Mouse (Mus musculus): ENCODE results near the gene Cblc. TPM values are rescaled to one million over a fixed set of nuclear protein-coding genes. Genes with fewer than 3 reads are reported as not detected.

Cblc gene
- polyA plus RNA-seq, 1 experiment from 2014 or later, result not detected

DNA sequence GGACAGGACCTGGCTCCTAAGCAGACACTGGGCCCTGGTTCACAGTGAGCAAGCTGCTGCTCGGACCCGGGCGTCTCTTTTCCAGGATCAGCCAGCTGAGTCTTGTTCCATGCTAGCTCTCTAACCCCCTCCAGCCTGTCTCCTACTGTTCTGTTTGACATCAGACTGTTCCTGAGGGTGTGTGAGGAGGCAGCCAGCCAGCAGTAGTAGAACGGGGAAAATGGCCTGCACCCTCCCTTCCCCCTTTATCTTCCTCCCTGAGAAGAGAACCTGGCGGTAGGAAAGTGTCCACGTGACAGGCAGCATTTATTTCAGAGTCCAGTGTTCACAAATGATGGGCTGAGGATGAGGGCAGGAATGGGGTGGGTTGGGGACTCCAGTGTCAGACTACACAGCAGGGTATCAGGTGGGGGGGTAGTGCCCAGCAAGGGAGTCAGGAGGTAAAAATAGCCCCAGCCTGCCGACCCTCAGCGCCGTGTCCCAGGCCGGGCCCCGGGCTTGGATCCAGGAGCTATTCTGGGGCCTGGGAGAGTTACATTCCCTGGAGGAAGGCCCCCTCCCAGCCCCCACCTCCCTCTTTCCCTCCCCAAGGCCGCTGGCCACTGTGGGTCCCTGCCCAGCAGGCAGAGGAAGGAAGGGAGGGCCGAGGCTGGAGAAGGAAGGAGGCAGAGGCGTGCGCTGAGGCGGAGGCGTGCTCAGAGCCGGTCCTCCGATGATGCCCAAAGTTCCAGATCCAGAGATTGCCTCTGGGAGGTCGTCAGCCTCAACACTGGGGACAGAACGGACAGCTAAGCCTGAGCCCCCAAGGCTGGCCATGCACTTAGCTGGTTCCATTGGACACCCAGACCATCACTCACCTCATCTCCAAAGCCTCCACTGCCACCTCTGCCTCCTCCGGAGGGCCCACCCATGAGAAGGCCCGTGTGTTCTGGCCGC is 40.5 kb downstream of the Cblc start:
- Histone ChIP-seq H3K36me3 (no peaks in the 10 kb centered on the region), H3K4me1 (replicated peaks) (no peaks in the 10 kb centered on the region), H3K9ac (no peak overlapping the region), H3K9me3 (no peaks in the 10 kb centered on the region), H3K27ac (replicated peaks) (0 out of 2 replicates have a peak overlapping the region, but pooled peaks have one; percentile 28), H3K27me3 (no peaks in the 10 kb centered on the region), H3K4me2 (no peak overlapping the region), H3K4me3 (no peak overlapping the region)
- peak; percentile 36; the same call in 1 of the 2 replicates for ATAC-seq (ENCODE audit: low FRiP score, low read depth)
- WGBS, result 80% methylated on average over 22 of the region's 24 CpGs

DNA sequence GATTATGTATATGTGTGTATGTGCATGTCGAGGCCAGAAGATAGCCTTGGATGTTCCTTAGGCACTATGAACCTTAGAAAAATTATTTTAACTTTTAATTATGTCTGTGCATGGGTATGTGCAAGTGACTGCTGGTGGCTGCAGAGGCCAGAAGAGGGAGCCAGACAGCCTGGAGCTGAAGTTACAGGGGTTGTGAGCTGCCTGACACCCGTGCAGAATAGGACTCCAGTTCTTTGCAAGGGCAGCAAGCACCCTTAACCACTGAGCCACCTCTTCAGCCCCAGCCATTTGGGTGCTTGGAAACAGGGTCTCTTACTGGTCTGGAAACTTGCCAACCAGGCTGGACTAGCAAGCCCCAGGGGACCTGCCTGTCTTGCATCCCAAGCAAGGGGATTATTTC is 41.6 kb downstream of the Cblc start:
- no peaks in the 10 kb centered on the region for H3K27me3 ChIP-seq
- H3K9me3 ChIP-seq, result no peaks in the 10 kb centered on the region
- no peak overlapping the region for H3K4me2 ChIP-seq
- no peak overlapping the region for H3K9ac ChIP-seq
- H3K27ac ChIP-seq (replicated peaks), result no peak overlapping the region
- H3K4me3 ChIP-seq, result no peak overlapping the region
- no peaks in the 10 kb centered on the region for H3K36me3 ChIP-seq
- WGBS, result 90% methylated on average over 2 of the region's 2 CpGs
- ATAC-seq (ENCODE audit: low FRiP score, low read depth), result no peak
- peaks cover 7% of the 10 kb centered on the region for H3K4me1 ChIP-seq (replicated peaks)

DNA sequence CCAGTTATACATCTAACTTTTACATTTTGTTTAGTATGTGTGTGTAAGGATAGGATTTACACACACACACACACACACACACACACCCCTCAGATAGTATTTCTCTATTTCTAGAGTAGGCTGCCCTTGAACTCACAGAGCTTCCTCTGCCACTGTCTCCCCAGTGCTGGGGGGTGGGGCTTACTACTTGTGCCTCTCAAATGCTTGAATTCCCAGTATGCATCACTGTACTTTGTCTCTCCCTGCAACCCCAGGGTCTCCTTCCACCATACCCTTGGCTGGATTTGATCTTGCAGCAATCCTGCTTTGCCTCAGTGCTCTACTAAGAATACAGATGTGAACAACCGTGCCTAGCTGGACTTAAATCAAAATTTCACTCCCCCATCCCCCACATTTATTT is 42.5 kb downstream of the Cblc start:
- Histone ChIP-seq H3K4me1 (replicated peaks) (peaks cover 7% of the 10 kb centered on the region), H3K27ac (replicated peaks) (no peak overlapping the region), H3K4me3 (no peak overlapping the region), H3K27me3 (no peaks in the 10 kb centered on the region), H3K4me2 (no peak overlapping the region), H3K9me3 (no peaks in the 10 kb centered on the region), H3K9ac (no peak overlapping the region), H3K36me3 (no peaks in the 10 kb centered on the region)
- WGBS, result 89% methylated on average over 1 of the region's 1 CpGs
- ATAC-seq (ENCODE audit: low FRiP score, low read depth), result no peak

GRCm38 (mm10) chr7:19753587-19753986 is 43.0 kb downstream of the Cblc start:
- H3K9me3 ChIP-seq, result no peaks in the 10 kb centered on the region
- 77% methylated on average over 7 of the region's 7 CpGs for WGBS

GRCm38 (mm10) chr7:19752652-19753051 is 44.0 kb downstream of the Cblc start:
- peaks cover 18% of the 10 kb centered on the region for H3K4me1 ChIP-seq (replicated peaks)
- 71% methylated on average over 8 of the region's 8 CpGs for WGBS
- ATAC-seq (ENCODE audit: low FRiP score, low read depth), result no peak
- H3K9me3 ChIP-seq, result no peaks in the 10 kb centered on the region
- no peak overlapping the region for H3K4me2 ChIP-seq
- no peaks in the 10 kb centered on the region for H3K36me3 ChIP-seq
- no peak overlapping the region for H3K4me3 ChIP-seq
- no peaks in the 10 kb centered on the region for H3K27me3 ChIP-seq
- H3K27ac ChIP-seq (replicated peaks), result no peak overlapping the region
- H3K9ac ChIP-seq, result no peak overlapping the region

More at GRCm38 (mm10) chr7:19753587-19753986, 43.0 kb downstream of the Cblc start:
- ATAC-seq (ENCODE audit: low FRiP score, low read depth), result no peak
- H3K27ac ChIP-seq (replicated peaks), result no peak overlapping the region
- H3K4me2 ChIP-seq, result no peak overlapping the region
- H3K27me3 ChIP-seq, result no peaks in the 10 kb centered on the region
- H3K4me3 ChIP-seq, result no peak overlapping the region
- H3K9ac ChIP-seq, result no peak overlapping the region
- H3K4me1 ChIP-seq (replicated peaks), result peaks cover 9% of the 10 kb centered on the region
- H3K36me3 ChIP-seq, result no peaks in the 10 kb centered on the region

- no peak for ATAC-seq (ENCODE audit: low FRiP score, low read depth)
- Histone ChIP-seq H3K4me3 (0 out of 2 replicates have a peak overlapping the region, but pooled peaks have one; percentile 82), H3K9me3 (no peaks in the 10 kb centered on the region), H3K9ac (no peak overlapping the region), H3K27ac (replicated peaks) (no peak overlapping the region), H3K27me3 (no peaks in the 10 kb centered on the region), H3K4me2 (peak overlapping the region; percentile 83; the same call in 1 of the 2 replicates), H3K4me1 (replicated peaks) (peaks cover 32% of the 10 kb centered on the region), H3K36me3 (no peaks in the 10 kb centered on the region)
- 63% methylated on average over 4 of the region's 4 CpGs for WGBS
Measured at GRCm38 (mm10) chr7:19751070-19751383, 45.6 kb downstream of the Cblc start.

DNA sequence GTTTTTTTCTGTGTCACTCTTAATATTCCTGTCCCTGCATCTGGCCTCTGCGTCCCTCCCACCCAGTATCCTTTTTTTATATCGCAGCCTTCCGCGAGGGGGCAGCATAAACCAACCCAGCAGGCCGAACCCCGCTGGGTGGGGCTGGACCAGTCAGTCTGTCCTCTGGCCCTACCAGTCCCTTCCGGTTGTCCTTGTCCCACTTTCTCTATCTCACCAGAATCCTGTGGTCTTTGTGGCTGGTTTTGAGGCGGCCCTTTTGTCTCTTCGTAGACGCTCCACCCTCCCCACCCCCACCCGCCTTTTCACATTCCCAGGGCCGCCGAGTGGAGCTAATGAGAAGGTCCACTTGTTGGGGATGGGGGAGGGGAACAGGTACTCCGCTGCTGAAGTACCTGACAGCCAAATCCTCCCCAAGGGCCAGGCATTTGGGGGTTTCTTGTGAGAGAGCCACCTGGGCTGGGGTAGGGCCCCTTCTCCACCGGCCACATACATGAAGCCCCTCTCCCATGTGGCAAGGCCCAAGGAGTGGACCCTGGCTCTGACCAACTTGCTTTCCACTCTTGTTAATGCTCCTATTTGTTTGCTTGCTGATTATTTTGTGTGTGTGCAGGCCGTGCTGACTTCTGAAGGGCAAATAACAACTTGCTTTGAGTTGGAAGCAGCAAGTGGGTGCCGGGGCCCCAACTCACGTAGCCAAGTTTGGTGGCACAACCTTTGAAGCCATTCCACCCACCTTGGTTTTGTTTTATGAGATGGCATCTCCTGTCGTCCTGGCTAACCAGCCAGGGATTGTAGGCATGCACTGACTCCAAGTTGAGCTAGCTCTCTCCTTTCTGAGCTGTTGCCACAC is 46.2 kb downstream of the Cblc start, which contains the start of gene Nectin2:
TSS of gene Nectin2 (minus strand) at position 267 of the 853 bp plus-strand sequence.
- Histone ChIP-seq H3K9me3 (no peaks in the 10 kb centered on the region), H3K36me3 (no peaks in the 10 kb centered on the region), H3K27ac (replicated peaks) (peak within 1 kb of the TSS; percentile 87), H3K4me1 (replicated peaks) (peaks cover 32% of the 10 kb centered on the region), H3K4me3 (peak within 1 kb of the TSS; percentile 82), H3K9ac (peak within 1 kb of the TSS; percentile 88), H3K4me2 (peak within 1 kb of the TSS; percentile 83), H3K27me3 (no peaks in the 10 kb centered on the region)
- ATAC-seq (ENCODE audit: low FRiP score, low read depth), result peak; percentile 68
- WGBS, result 19% methylated on average over 19 of the region's 19 CpGs

DNA sequence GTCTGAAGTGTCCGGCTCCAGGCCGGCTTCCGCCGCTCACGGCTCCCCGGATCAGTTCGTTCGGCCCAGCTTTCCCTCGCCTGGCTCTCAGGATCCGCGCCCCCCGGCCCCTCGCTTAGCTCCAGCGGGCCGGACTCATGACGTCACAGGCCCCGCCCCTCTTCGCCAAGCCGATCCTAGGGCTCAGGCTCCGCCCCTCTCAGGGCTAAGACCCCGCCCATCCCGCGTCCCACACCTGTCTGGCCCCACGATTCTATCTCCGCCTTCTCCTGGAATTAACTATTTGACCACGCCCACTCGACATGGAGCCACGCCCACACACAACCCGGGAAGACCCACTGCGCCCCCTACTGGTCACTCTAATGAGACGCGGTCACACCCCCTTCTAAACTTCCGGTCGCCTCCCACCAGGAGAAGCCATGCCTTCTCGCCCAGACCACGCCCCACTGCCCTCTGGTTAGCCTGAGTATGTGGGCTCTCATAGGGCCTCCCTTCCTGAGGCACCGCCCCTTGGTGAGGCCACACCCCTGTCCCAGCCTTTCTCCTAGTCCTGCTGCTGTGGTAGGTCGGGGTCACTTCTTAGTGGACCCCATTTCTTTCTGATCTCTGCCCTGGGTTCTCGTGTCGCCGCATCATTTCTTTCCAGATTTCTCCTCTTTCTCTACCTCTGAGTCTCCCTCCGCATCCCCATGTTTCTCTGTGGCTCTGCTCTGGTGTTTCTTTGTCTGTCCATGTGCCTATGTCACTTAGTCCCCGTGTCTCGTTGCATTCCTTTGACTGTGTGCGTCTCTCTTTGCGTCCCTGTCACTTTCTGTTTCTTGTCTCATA is 47.0 kb downstream of the Cblc start:
- ATAC-seq (ENCODE audit: low FRiP score, low read depth), result peak; percentile 92
- H3K9ac ChIP-seq, result peak overlapping the region; percentile 88
- no peaks in the 10 kb centered on the region for H3K27me3 ChIP-seq
- peak overlapping the region; percentile 82 for H3K4me3 ChIP-seq
- H3K4me2 ChIP-seq, result peak overlapping the region; percentile 83
- H3K36me3 ChIP-seq, result no peaks in the 10 kb centered on the region
- H3K27ac ChIP-seq (replicated peaks), result peak overlapping the region; percentile 87
- under 1% methylated on average over 37 of the region's 46 CpGs for WGBS
- H3K9me3 ChIP-seq, result no peaks in the 10 kb centered on the region
- H3K4me1 ChIP-seq (replicated peaks), result peaks cover 39% of the 10 kb centered on the region

DNA sequence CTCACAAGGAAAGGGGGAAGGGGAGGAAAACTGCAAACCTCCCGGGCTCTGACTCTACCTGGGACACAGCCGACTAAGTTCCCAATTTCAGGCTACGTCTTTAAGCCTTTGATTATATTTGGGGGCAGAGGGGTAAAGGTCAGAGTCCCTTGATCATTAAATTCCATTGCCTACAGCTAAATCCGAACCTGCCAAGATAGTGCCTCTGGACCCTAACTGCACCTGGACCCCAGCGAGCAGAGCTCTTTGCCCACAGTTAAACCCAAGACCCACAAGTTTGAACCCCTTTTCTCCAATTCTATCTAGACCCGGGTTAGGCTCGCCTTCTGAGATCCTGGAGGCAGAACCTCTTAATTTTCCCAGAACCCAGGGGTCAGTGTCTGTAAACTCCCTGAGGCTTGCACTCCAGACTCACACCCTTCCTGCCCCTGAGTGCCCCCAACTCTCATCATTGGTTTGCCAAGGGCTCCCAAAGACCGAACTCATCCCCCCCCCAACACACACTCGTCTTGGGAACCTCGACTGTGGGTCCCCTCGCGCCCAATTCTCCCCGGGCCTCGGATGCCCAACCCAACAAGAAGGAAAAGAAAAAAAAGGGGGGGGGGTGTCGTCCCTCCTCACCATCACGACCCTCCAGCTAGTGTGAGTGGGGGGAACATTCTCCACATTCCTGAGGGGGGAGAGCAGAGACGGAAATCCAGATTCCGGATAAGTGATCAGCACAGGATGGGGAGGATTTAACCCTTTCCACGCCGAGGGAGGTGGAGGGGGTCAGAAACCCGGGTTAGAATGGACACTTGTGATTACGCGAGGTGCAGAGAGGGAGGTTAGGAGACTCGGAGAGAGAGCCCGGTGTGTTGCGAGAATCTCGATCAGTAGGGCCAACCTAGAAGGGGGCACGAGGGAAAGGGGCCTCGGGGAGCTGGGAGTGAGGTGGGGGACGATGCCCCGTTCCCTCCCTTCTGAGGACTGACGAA is 48.1 kb downstream of the Cblc start:
- no peaks in the 10 kb centered on the region for H3K27me3 ChIP-seq
- peak overlapping the region; percentile 83 for H3K4me2 ChIP-seq
- peak; percentile 36 for ATAC-seq (ENCODE audit: low FRiP score, low read depth)
- peak overlapping the region; percentile 82 for H3K4me3 ChIP-seq
- WGBS, result 1% methylated on average over 32 of the region's 32 CpGs
- peak overlapping the region; percentile 87 for H3K27ac ChIP-seq (replicated peaks)
- H3K36me3 ChIP-seq, result peaks cover under 1% of the 10 kb centered on the region; the same call in 1 of the 2 replicates
- peak overlapping the region; percentile 88 for H3K9ac ChIP-seq
- H3K9me3 ChIP-seq, result no peaks in the 10 kb centered on the region
- peaks cover 40% of the 10 kb centered on the region for H3K4me1 ChIP-seq (replicated peaks)

- H3K4me3 ChIP-seq, result peak overlapping the region; percentile 82
- no peaks in the 10 kb centered on the region for H3K9me3 ChIP-seq
- no peaks in the 10 kb centered on the region for H3K27me3 ChIP-seq
- H3K27ac ChIP-seq (replicated peaks), result 0 out of 2 replicates have a peak overlapping the region, but pooled peaks have one; percentile 17
- H3K36me3 ChIP-seq, result peaks cover 5% of the 10 kb centered on the region; the same call in 1 of the 2 replicates
- no peak for ATAC-seq (ENCODE audit: low FRiP score, low read depth)
- H3K4me1 ChIP-seq (replicated peaks), result peaks cover 40% of the 10 kb centered on the region
- H3K9ac ChIP-seq, result peak overlapping the region; percentile 88
- WGBS, result 4% methylated on average over 25 of the region's 25 CpGs
- peak overlapping the region; percentile 83 for H3K4me2 ChIP-seq
Measured at GRCm38 (mm10) chr7:19747420-19748218, 49.0 kb downstream of the Cblc start.
